Mouse (Mus musculus): Measurements from ENCODE around the gene Pak4. TPM values are rescaled to one million over a fixed set of nuclear protein-coding genes. Genes with fewer than 3 reads are reported as not detected.
"Not testable (repeated sequence)": the region's sequence is repeated elsewhere in the genome, so short reads cannot be mapped to it uniquely, and the experiment has no call there.

Pak4 gene
- polyA plus RNA-seq, 1 experiment, result 10.5 TPM

- no peak overlapping the region for H3K27ac ChIP-seq (ENCODE audit: insufficient read depth, low read length)
- no peak overlapping the region for H3K4me3 ChIP-seq (ENCODE audit: insufficient read depth, low read length)
- TF ChIP-seq POLR2A (IDR thresholded peaks at IDR 0.05; ENCODE audit: low read depth, low read length), result no peak
- no peak for TF ChIP-seq CTCF (IDR thresholded peaks at IDR 0.05; ENCODE audit: borderline replicate concordance, insufficient read depth, low read length)
- no peaks in the 10 kb centered on the region for H3K4me1 ChIP-seq (ENCODE audit: control insufficient read depth, insufficient read depth, low read length)
Measured at GRCm38 (mm10) chr7:28557069-28557468, 40.9 kb downstream of the Pak4 start.

GRCm38 (mm10) chr7:28555939-28556535 is 41.9 kb downstream of the Pak4 start:
- no peak for TF ChIP-seq CTCF (IDR thresholded peaks at IDR 0.05; ENCODE audit: borderline replicate concordance, insufficient read depth, low read length)
- TF ChIP-seq POLR2A (IDR thresholded peaks at IDR 0.05; ENCODE audit: low read depth, low read length), result no peak
- H3K4me3 ChIP-seq (ENCODE audit: insufficient read depth, low read length), result no peak overlapping the region
- H3K27ac ChIP-seq (ENCODE audit: insufficient read depth, low read length), result no peak overlapping the region
- H3K4me1 ChIP-seq (ENCODE audit: control insufficient read depth, insufficient read depth, low read length), result no peaks in the 10 kb centered on the region

- TF ChIP-seq POLR2A (IDR thresholded peaks at IDR 0.05; ENCODE audit: low read depth, low read length), result no peak
- TF ChIP-seq CTCF (IDR thresholded peaks at IDR 0.05; ENCODE audit: borderline replicate concordance, insufficient read depth, low read length), result no peak
- H3K4me3 ChIP-seq (ENCODE audit: insufficient read depth, low read length), result no peak overlapping the region
- no peaks in the 10 kb centered on the region for H3K4me1 ChIP-seq (ENCODE audit: control insufficient read depth, insufficient read depth, low read length)
- no peak overlapping the region for H3K27ac ChIP-seq (ENCODE audit: insufficient read depth, low read length)
Measured at GRCm38 (mm10) chr7:28553076-28553475, 44.9 kb downstream of the Pak4 start.

GRCm38 (mm10) chr7:28547628-28548027 is 50.4 kb downstream of the Pak4 start:
- H3K4me1 ChIP-seq (ENCODE audit: control insufficient read depth, insufficient read depth, low read length), result no peaks in the 10 kb centered on the region
- no peak overlapping the region for H3K4me3 ChIP-seq (ENCODE audit: insufficient read depth, low read length)
- H3K27ac ChIP-seq (ENCODE audit: insufficient read depth, low read length), result no peak overlapping the region
- no peak for TF ChIP-seq POLR2A (IDR thresholded peaks at IDR 0.05; ENCODE audit: low read depth, low read length)
- no peak for TF ChIP-seq CTCF (IDR thresholded peaks at IDR 0.05; ENCODE audit: borderline replicate concordance, insufficient read depth, low read length)

GRCm38 (mm10) chr7:28547154-28547553 is 50.8 kb downstream of the Pak4 start, which contains the start of gene Nccrp1:
Gene Nccrp1, minus strand, starts transcription at chr7:28547254.
- no peak within 1 kb of the TSS for H3K4me3 ChIP-seq (ENCODE audit: insufficient read depth, low read length)
- H3K4me1 ChIP-seq (ENCODE audit: control insufficient read depth, insufficient read depth, low read length), result no peaks in the 10 kb centered on the region
- TF ChIP-seq POLR2A (IDR thresholded peaks at IDR 0.05; ENCODE audit: low read depth, low read length) (no peak), CTCF (IDR thresholded peaks at IDR 0.05; ENCODE audit: borderline replicate concordance, insufficient read depth, low read length) (no peak)
- no peak within 1 kb of the TSS for H3K27ac ChIP-seq (ENCODE audit: insufficient read depth, low read length)

- Histone ChIP-seq H3K4me3 (ENCODE audit: insufficient read depth, low read length) (no peak overlapping the region), H3K4me1 (ENCODE audit: control insufficient read depth, insufficient read depth, low read length) (no peaks in the 10 kb centered on the region), H3K27ac (ENCODE audit: insufficient read depth, low read length) (no peak overlapping the region)
- TF ChIP-seq POLR2A (IDR thresholded peaks at IDR 0.05; ENCODE audit: low read depth, low read length) (no peak), CTCF (IDR thresholded peaks at IDR 0.05; ENCODE audit: borderline replicate concordance, insufficient read depth, low read length) (no peak)
Measured at GRCm38 (mm10) chr7:28546649-28547048, 51.3 kb downstream of the Pak4 start.

DNA sequence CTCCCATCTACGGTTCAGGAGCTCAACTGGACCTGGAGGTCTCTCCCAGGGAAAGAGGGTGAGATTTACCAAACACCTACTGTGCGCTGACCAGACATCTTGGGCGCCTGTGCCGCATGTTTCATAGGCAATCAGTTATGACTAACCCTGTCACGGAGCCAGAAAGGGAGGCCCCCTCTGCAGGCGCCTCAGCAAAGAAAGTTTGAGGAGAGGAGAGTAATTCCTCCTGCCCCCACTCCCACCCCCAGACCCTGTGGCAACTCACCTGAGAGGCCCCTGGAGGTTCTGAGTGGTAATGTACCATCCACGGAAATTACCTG is 52.1 kb downstream of the Pak4 start:
- TF ChIP-seq CTCF (IDR thresholded peaks at IDR 0.05; ENCODE audit: borderline replicate concordance, insufficient read depth, low read length) (no peak), POLR2A (IDR thresholded peaks at IDR 0.05; ENCODE audit: low read depth, low read length) (no peak)
- Histone ChIP-seq H3K27ac (ENCODE audit: insufficient read depth, low read length) (no peak overlapping the region), H3K4me1 (ENCODE audit: control insufficient read depth, insufficient read depth, low read length) (no peaks in the 10 kb centered on the region), H3K4me3 (ENCODE audit: insufficient read depth, low read length) (no peak overlapping the region)

- Histone ChIP-seq H3K27ac (ENCODE audit: insufficient read depth, low read length) (no peak overlapping the region), H3K4me1 (ENCODE audit: control insufficient read depth, insufficient read depth, low read length) (no peaks in the 10 kb centered on the region), H3K4me3 (ENCODE audit: insufficient read depth, low read length) (no peak overlapping the region)
- no peak for TF ChIP-seq CTCF (IDR thresholded peaks at IDR 0.05; ENCODE audit: borderline replicate concordance, insufficient read depth, low read length)
- TF ChIP-seq POLR2A (IDR thresholded peaks at IDR 0.05; ENCODE audit: low read depth, low read length), result no peak
Measured at GRCm38 (mm10) chr7:28545048-28545890, 52.7 kb downstream of the Pak4 start.

- TF ChIP-seq POLR2A (IDR thresholded peaks at IDR 0.05; ENCODE audit: low read depth, low read length), result no peak
- TF ChIP-seq CTCF (IDR thresholded peaks at IDR 0.05; ENCODE audit: borderline replicate concordance, insufficient read depth, low read length), result no peak
- Histone ChIP-seq H3K27ac (ENCODE audit: insufficient read depth, low read length) (no peak overlapping the region), H3K4me3 (ENCODE audit: insufficient read depth, low read length) (no peak overlapping the region), H3K4me1 (ENCODE audit: control insufficient read depth, insufficient read depth, low read length) (no peaks in the 10 kb centered on the region)
Measured at GRCm38 (mm10) chr7:28544051-28544601, 53.9 kb downstream of the Pak4 start.

DNA sequence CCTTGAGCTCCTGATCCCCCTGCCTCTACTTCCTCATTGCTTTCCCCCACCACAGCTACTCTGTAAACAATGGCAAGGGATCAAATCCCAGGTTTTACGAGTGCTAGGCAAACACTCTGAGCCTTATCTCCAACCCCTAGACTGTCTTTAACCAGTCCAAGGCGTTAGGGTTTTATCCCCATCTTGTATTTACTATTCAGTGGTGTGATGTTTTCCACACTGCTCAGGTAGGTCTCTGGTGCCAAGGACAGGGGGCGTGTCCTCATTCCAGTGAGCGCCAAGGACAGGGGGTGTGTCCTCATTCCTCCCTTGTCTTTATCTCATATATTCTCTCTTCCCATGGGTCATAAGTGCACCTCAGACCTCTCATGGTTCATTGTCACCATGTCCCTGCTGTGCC is 57.5 kb downstream of the Pak4 start, which contains the start of gene Sycn:
Gene Sycn, plus strand, starts transcription at position 360 of the 400 bp plus-strand sequence.
- TF ChIP-seq POLR2A (IDR thresholded peaks at IDR 0.05; ENCODE audit: low read depth, low read length) (no peak), CTCF (IDR thresholded peaks at IDR 0.05; ENCODE audit: borderline replicate concordance, insufficient read depth, low read length) (no peak)
- Histone ChIP-seq H3K27ac (ENCODE audit: insufficient read depth, low read length) (no peak within 1 kb of the TSS), H3K4me3 (ENCODE audit: insufficient read depth, low read length) (no peak within 1 kb of the TSS), H3K4me1 (ENCODE audit: control insufficient read depth, insufficient read depth, low read length) (no peaks in the 10 kb centered on the region)

DNA sequence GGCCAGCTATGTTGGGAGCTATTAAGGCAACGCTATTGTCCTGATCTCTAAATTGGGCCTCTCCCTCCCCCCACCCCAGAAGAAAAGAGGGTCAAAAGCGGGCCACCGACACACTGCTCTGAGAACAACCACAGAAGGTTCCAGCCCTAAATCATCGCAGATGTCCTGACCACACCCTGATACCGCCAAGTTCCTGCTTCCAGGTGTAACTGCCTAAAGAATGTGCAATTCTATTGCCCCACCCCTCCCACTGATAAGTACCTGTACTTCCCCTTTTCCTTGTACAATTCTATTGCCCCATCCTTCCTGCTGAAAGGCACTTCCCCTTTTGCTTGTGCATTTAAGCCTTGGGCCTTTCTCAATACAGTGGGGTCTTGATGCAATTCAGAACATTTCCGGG is 59.1 kb downstream of the Pak4 start:
- not testable (repeated sequence) for H3K4me3 ChIP-seq (ENCODE audit: insufficient read depth, low read length); H3K4me1 ChIP-seq (ENCODE audit: control insufficient read depth, insufficient read depth, low read length); H3K27ac ChIP-seq (ENCODE audit: insufficient read depth, low read length)
